Mouse (Mus musculus) common myeloid progenitor, adult 5-6 weeks (primary cell): ENCODE measurements around the gene Heatr5a. TPM values are rescaled to one million over a fixed set of nuclear protein-coding genes. Genes with fewer than 3 reads are reported as not detected.

ENCODE experiments used
- total RNA-seq: library from RNA; stranded (forward); fragments of 200-1000, 187-1606 nt; gene quantifications from 2 replicates; pipeline ENCODE4 v1.2.3, GENCODE M21; 2017

The Heatr5a gene
- total RNA-seq, 1 experiment from 2014 or later, result 62.1 TPM

Other genes with a start within 250 kb of the Heatr5a start
- 130 and 143 TPM in 2 replicates for gene Hectd1, start 141.8 kb downstream of the Heatr5a start, total RNA-seq
- gene Dtd2, start 35.2 kb upstream of the Heatr5a start, total RNA-seq, result 15.8 and 18.4 TPM in 2 replicates
- gene Gpr33, start 56.7 kb upstream of the Heatr5a start, total RNA-seq, result not detected in 2 replicates
- gene Nubpl, start 126.4 kb upstream of the Heatr5a start, total RNA-seq, result 4.4 and 4.5 TPM in 2 replicates